Comparison of ENCODE assay signal across 7 mouse cellular contexts in genomic region chr4:135641302-135642079, GRCm38 (mm10). TPM values are rescaled to one million over a fixed set of nuclear protein-coding genes. Genes with fewer than 3 reads are reported as not detected.
DNase-seq lines count a peak whose midpoint lies in the region; ATAC-seq and TF ChIP-seq lines count a peak whose summit lies in the region.
"Not testable (repeated sequence)": the region's sequence is repeated elsewhere in the genome, so short reads cannot be mapped to it uniquely, and the experiment has no call there.
"Had no signal": no experiment of that assay in that cellular context is flagged by ENCODE, and none has a peak within 500 bp of the region (broad histone marks: within the 10 kb centered on the region; RNA-seq: fewer than 3 reads in every experiment).

No protein-coding gene starts in this region.

- peak; percentile 65 for ATAC-seq in liver, embryonic 12.5 days
- ATAC-seq in liver, embryonic 14.5 days (ENCODE audit: insufficient read depth) = peak; percentile 55
- 0 out of 2 replicates have a peak, but pooled peaks have one; percentile 45 for ATAC-seq in liver, embryonic 16.5 days (ENCODE audit: low read depth)

- TF ChIP-seq EP300 in MEL (IDR thresholded peaks at IDR 0.05; ENCODE audit: low read depth in 1 of 2, low read length in 2 of 2) = 0 out of 4 replicates have a peak, but pooled peaks of 1 of the 2 experiments have one; percentile 14
- not testable (repeated sequence) for TF ChIP-seq EP300 in liver, embryonic 14.5 days (IDR thresholded peaks at IDR 0.05; ENCODE audit: low read depth)

- not testable (repeated sequence) for H3K4me3 ChIP-seq in MEL (ENCODE audit: control insufficient read depth in 1 of 2, insufficient read depth in 1 of 2, low read depth in 2 of 2, low read length in 2 of 2); liver, embryonic 12.5 days; liver, embryonic 14.5 days (ENCODE audit: insufficient read depth in 1 of 2, low read depth in 2 of 2, low read length in 2 of 2); liver, embryonic 16.5 days (ENCODE audit: low read depth, low read length)

- not testable (repeated sequence) for TF ChIP-seq CTCF in MEL (IDR thresholded peaks at IDR 0.05 in 2 of 3, conservative IDR thresholded peaks at IDR 0.05 in 1 of 3; ENCODE audit: control insufficient read depth in 1 of 3, insufficient read depth in 1 of 3, low read depth in 2 of 3, low read length in 3 of 3, poor library complexity in 1 of 3, severe bottlenecking in 1 of 3); liver, embryonic 14.5 days (IDR thresholded peaks at IDR 0.05; ENCODE audit: low read depth)

- not testable (repeated sequence) for TF ChIP-seq POLR2A in MEL (IDR thresholded peaks at IDR 0.05; ENCODE audit: control insufficient read depth in 1 of 2, insufficient read depth in 1 of 2, low read depth in 1 of 2, low read length in 2 of 2, poor library complexity in 1 of 2)

- not testable (repeated sequence) for H3K4me1 ChIP-seq in MEL (ENCODE audit: control insufficient read depth in 1 of 2, insufficient read depth in 2 of 2, low read length in 2 of 2)
- H3K4me1 ChIP-seq in liver, embryonic 12.5 days = peaks cover 55% of the 10 kb centered on the region
- peaks cover 22 to 38% of the 10 kb centered on the region in 2 experiments for H3K4me1 ChIP-seq in liver, embryonic 14.5 days (replicated peaks; ENCODE audit: control insufficient read depth in 2 of 2, insufficient read depth in 2 of 2, low read length in 1 of 2)
- H3K4me1 ChIP-seq in liver, embryonic 16.5 days (ENCODE audit: control insufficient read depth, low read depth, low read length) = peaks cover 19% of the 10 kb centered on the region

- not testable (repeated sequence) for H3K79me2 ChIP-seq in MEL (ENCODE audit: control insufficient read depth, insufficient read depth, low read length, poor library complexity)

- DNase-seq in MEL (ENCODE audit: low read depth, low spot score) (peak; percentile 54), liver (peak; percentile 67)
- not testable (repeated sequence) for DNase-seq in liver, embryonic 14.5 days (ENCODE audit: low read depth in 3 of 3, low spot score in 3 of 3)

- not testable (repeated sequence) for H3K36me3 ChIP-seq in MEL (ENCODE audit: control insufficient read depth in 1 of 2, insufficient read depth in 2 of 2, low read length in 2 of 2); liver, embryonic 12.5 days; liver, embryonic 14.5 days (replicated peaks; ENCODE audit: control insufficient read depth, insufficient read depth, low read depth); liver, embryonic 16.5 days (ENCODE audit: control insufficient read depth, insufficient read depth)

- 51% methylated on average over 8 of the region's 8 CpGs for WGBS in liver, embryonic 12.5 days (ENCODE audit: insufficient replicate concordance)
- 56% methylated on average over 8 of the region's 8 CpGs for WGBS in liver, embryonic 14.5 days (ENCODE audit: insufficient replicate concordance)
- WGBS in liver, embryonic 16.5 days (ENCODE audit: insufficient replicate concordance) = 64% methylated on average over 8 of the region's 8 CpGs

- peak overlapping the region; percentile 32; the same call in 1 of the 2 replicates for H3K27ac ChIP-seq in MEL (ENCODE audit: control insufficient read depth, low read depth, low read length)
- H3K27ac ChIP-seq in liver, embryonic 12.5 days = peak overlapping the region; percentile 71
- peak overlapping the region; percentile 27 for H3K27ac ChIP-seq in liver, embryonic 14.5 days
- not testable (repeated sequence) for H3K27ac ChIP-seq in liver, embryonic 16.5 days (ENCODE audit: low read length)

- H3K9ac ChIP-seq in MEL (ENCODE audit: control insufficient read depth, low read depth, low read length, poor library complexity, severe bottlenecking); liver, embryonic 14.5 days (replicated peaks); liver, embryonic 16.5 days (ENCODE audit: low read depth, low read length): not testable (repeated sequence)
- H3K9ac ChIP-seq in liver, embryonic 12.5 days = 0 out of 2 replicates have a peak overlapping the region, but pooled peaks have one; percentile 36

- H3K27me3 ChIP-seq in MEL (ENCODE audit: control insufficient read depth in 1 of 2, insufficient read depth in 2 of 2, low read length in 2 of 2); liver, embryonic 12.5 days (replicated peaks); liver, embryonic 14.5 days (ENCODE audit: control insufficient read depth, insufficient read depth, low read length); liver, embryonic 16.5 days (ENCODE audit: control insufficient read depth, insufficient read depth, low read depth, low read length): not testable (repeated sequence)

- H3K4me2 ChIP-seq in liver, embryonic 12.5 days = peak overlapping the region; percentile 36
- H3K4me2 ChIP-seq in liver, embryonic 14.5 days (ENCODE audit: low read depth); liver, embryonic 16.5 days (ENCODE audit: low read depth, low read length): not testable (repeated sequence)

- TF ChIP-seq RAD21 in MEL (IDR thresholded peaks at IDR 0.05; ENCODE audit: low read depth, low read length) = not testable (repeated sequence)

- not testable (repeated sequence) for H3K9me3 ChIP-seq in MEL (replicated peaks; ENCODE audit: insufficient read depth, low read length); liver, embryonic 12.5 days (replicated peaks); liver, embryonic 14.5 days (ENCODE audit: control insufficient read depth, low read length); liver, embryonic 16.5 days (replicated peaks; ENCODE audit: control insufficient read depth, low read length)

TF ChIP-seq in MEL, 35 proteins besides CTCF, POLR2A, EP300 and RAD21:
- peak; percentile 11; the same call in 1 of the 2 replicates for TF ChIP-seq TAL1 (IDR thresholded peaks at IDR 0.05; ENCODE audit: low read length)
- 0 out of 2 replicates have a peak, but pooled peaks have one; percentile 22 for TF ChIP-seq GATA1 (IDR thresholded peaks at IDR 0.05; ENCODE audit: low read depth, low read length)

RNA-seq across cellular contexts. Expression of gene Ifnlr1, which starts 44.6 kb away (rescaled TPM):
- not detected in 2 replicates for total RNA-seq in MEL (2012; rRNA removed)
- under 1 TPM in 1 of 2 experiments, not detected in 1; 0.03 TPM for polyA plus RNA-seq in MEL (2012; ENCODE audit: insufficient read depth in 1 of 2, insufficient read length in 2 of 2, low read depth in 1 of 2, low replicate concordance in 2 of 2, missing spikeins in 1 of 2)
- 0.06 and 0.07 TPM in 2 replicates for polyA plus RNA-seq in liver, embryonic 12.5 days (2016; fragmentation: Nextera tagmentation; extraction: Ambion mirVana)
- polyA plus RNA-seq in liver, embryonic 14.5 days (2012; rRNA removed) = 0.10 and 0.13 TPM in 2 replicates
- 0.06 and 0.09 TPM in 2 replicates for polyA plus RNA-seq in liver, embryonic 14.5 days (2014; fragmentation: Nextera tagmentation; extraction: Ambion mirVana)
- 0.19 and 0.31 TPM in 2 replicates for polyA plus RNA-seq in liver, embryonic 16.5 days (2015; fragmentation: Nextera tagmentation; extraction: Ambion mirVana)
- polyA plus RNA-seq: CD4-positive, CD25-positive, alpha-beta regulatory T cell, adult 4 months; G1E had no signal
